Mouse (Mus musculus): ENCODE measurements around the gene Cyp4f37. TPM values are rescaled to one million over a fixed set of nuclear protein-coding genes. Genes with fewer than 3 reads are reported as not detected.
"Not testable (repeated sequence)": the region's sequence is repeated elsewhere in the genome, so short reads cannot be mapped to it uniquely, and the experiment has no call there.

The Cyp4f37 gene
- polyA plus RNA-seq (2016; fragmentation: Nextera tagmentation; extraction: Ambion mirVana), result not detected in 2 replicates

DNA sequence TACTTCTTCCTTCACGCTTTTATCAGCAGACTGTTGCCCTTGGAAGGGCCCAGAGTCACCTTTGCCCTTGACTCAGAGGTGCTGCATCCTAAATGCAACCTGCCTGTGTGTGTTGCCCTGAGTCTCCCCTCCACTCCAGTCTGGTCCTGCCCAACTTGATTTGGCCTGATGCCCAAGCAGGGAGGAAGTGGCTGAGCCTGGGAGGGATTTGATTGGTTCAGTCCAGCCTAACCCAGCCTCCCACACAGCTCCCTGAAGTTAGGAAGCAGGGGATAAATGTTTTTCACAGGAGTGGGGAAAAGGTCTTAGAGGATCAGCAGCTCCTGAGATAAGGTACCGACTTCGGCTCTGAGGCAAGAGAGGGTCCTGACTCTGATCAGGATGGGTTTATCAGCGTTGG, at the start of gene Cyp4f37:
Gene Cyp4f37, plus strand, starts transcription at position 292 of the 400 bp plus-strand sequence.
- not testable (repeated sequence) for H3K9me3 ChIP-seq; H3K36me3 ChIP-seq (replicated peaks); H3K27me3 ChIP-seq (ENCODE audit: poor library complexity, severe bottlenecking); H3K4me1 ChIP-seq; H3K4me3 ChIP-seq; DNase-seq (ENCODE audit: extremely low spot score, low spot score); H3K27ac ChIP-seq
- WGBS, result 72% methylated on average over 4 of the region's 4 CpGs

DNA sequence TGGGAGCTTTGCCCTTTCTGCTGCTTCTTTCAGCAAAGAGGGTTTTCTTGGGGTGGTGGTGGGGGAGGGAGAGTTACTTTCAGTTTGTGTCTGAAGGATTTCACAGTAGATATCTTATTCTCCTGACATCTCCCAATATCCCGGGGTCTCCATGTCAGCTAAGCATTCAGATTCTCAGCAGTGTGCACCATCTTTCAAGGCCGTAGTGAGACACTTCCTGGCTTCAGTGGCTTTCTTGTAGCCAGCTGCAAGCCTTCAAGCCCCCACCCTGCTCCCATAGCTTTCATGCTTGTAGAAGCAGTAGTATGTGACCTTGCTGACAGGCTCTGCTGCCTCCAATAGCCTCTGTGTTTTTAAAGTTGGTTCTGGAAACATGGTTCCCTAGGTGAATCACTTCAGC, 47.8 kb upstream of the Cyp4f37 start:
- H3K36me3 ChIP-seq (replicated peaks); DNase-seq (ENCODE audit: extremely low spot score, low spot score); H3K4me3 ChIP-seq; H3K9me3 ChIP-seq; H3K4me1 ChIP-seq; H3K27ac ChIP-seq; H3K27me3 ChIP-seq (ENCODE audit: poor library complexity, severe bottlenecking): not testable (repeated sequence)
- 84% methylated on average over 2 of the region's 2 CpGs for WGBS

DNA sequence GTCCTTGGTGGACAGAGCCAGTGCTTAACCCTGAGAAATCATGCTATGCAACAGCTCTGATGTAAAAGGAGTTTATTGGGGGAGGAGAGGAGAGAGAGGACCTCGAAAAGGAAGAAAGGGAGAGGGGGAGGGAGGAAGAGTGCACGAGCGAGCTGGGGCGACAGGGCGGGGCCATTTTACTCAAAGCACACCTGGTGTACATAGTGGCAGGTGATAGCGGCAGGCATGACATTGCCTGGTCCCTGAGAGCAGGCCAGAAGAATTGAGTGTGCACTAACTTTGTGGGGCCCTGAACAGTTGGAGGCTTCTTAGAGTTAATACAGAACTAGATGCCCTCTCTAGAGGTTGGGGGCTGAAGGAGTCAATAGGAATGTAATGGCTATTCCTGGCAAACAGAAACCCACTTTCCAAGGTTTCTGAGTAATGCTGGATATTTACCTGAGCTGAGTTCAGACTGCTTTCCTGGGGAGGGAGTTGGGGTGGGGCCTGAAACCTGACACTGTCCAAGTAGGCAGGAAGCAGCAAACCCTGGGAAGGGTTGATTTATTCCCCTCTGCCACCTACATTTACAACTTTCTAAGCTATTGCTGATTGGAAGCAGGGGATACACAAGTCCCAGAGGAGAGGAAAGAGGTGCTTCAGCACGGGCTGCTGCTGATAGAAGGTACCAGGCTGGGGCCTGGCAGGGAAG, 43.5 kb upstream of the Cyp4f37 start:
- DNase-seq (ENCODE audit: extremely low spot score, low spot score), result no peak

DNA sequence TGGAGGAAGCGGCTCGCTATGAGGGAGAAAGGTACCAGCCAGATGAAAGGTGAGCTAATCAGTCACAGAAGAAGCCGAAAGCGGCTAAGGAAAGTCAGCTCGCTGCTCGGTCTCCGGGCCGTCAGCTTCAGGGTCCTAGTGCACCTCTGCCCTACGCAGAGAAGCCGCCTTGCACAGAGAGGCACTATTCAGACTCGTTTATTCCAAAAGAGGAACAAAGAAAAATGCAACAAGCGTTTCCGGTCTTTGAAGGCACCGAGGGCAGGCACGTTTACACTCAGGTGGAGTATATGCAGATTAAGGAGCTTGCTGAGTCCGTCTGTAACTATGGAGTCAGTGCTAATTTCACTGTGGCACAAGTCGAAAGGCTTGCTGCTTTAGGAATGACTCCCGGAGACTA, 24.6 kb upstream of the Cyp4f37 start:
- no peak overlapping the region for H3K4me3 ChIP-seq
- DNase-seq (ENCODE audit: extremely low spot score, low spot score), result no peak
- H3K27ac ChIP-seq, result no peak overlapping the region
- H3K36me3 ChIP-seq (replicated peaks), result no peaks in the 10 kb centered on the region
- H3K4me1 ChIP-seq, result no peaks in the 10 kb centered on the region
- 91% methylated on average over 18 of the region's 18 CpGs for WGBS
- no peaks in the 10 kb centered on the region for H3K27me3 ChIP-seq (ENCODE audit: poor library complexity, severe bottlenecking)
- peaks cover 36% of the 10 kb centered on the region for H3K9me3 ChIP-seq

More for the DNA sequence above, 43.5 kb upstream of the Cyp4f37 start:
- Histone ChIP-seq H3K4me3 (no peak overlapping the region), H3K27me3 (ENCODE audit: poor library complexity, severe bottlenecking) (no peaks in the 10 kb centered on the region), H3K4me1 (no peaks in the 10 kb centered on the region), H3K27ac (no peak overlapping the region), H3K36me3 (replicated peaks) (no peaks in the 10 kb centered on the region), H3K9me3 (peaks cover 3% of the 10 kb centered on the region; the same call in 1 of the 2 replicates)
- WGBS, result 64% methylated on average over 7 of the region's 7 CpGs

DNA sequence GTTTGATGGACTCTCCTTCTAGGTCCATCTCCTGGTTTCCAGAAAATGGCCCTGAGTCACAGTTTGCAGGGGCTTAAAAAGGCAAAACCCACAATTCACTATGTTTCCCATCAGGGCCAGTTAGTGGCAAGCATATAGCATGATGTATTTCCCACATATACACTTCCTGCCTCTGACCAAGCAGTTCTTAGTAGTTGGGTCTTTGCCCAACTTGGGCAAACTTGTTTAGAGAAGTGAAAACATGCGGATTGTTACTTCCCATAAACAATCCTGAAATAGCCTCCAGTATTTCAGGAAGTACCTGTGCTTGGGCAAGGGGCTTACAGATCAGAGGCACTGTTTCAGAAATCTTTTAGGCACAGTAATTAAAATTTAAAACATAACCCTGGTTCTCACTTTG, 13.1 kb upstream of the Cyp4f37 start:
- 84% methylated on average over 1 of the region's 1 CpGs for WGBS
- Histone ChIP-seq H3K27me3 (ENCODE audit: poor library complexity, severe bottlenecking) (no peaks in the 10 kb centered on the region), H3K36me3 (replicated peaks) (no peaks in the 10 kb centered on the region)

DNA sequence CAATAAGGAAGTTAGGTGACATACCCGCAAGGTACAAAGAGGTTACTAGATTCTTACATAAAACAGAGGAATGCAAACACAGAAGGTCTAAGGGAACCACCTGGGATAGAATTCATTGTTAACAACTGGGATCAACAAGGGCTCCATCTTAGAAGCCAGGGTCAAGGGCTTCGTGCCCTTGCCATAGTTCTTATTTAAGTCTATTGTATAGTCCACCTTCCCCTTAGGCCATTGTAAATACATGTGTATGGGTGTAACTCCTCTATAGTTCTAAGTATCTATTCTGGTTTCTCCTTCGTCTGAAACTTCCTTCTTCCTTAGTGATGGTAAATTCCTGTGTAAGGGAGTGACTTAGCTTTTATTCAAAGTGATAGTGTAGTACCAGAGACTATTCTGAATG, 10.9 kb upstream of the Cyp4f37 start:
- not testable (repeated sequence) for DNase-seq (ENCODE audit: extremely low spot score, low spot score); H3K27ac ChIP-seq; H3K9me3 ChIP-seq; H3K27me3 ChIP-seq (ENCODE audit: poor library complexity, severe bottlenecking); H3K36me3 ChIP-seq (replicated peaks); H3K4me1 ChIP-seq; H3K4me3 ChIP-seq
- 81% methylated on average over 3 of the region's 3 CpGs for WGBS

More for the DNA sequence above, 13.1 kb upstream of the Cyp4f37 start:
- Histone ChIP-seq H3K4me1 (no peaks in the 10 kb centered on the region), H3K9me3 (no peaks in the 10 kb centered on the region), H3K27ac (no peak overlapping the region), H3K4me3 (no peak overlapping the region)
- no peak for DNase-seq (ENCODE audit: extremely low spot score, low spot score)

DNA sequence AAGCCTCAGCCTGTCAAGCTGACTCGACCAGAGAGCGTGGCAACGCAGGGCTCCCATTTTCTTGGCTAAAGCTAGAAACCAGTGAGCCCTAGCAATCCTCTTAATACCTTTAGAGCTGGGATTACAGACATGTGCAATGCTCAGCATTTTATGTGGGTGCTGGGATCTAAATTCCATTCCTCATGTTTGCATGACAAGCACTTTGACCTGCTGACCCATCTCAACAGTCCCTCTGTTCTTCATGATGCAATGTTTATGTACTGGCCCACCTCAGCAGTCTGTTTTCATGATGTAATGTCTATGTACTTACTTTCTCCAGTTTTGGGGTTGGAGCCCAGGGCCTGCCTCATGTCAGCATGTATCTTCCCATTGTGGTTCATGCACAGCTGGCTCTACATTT, 10.2 kb upstream of the Cyp4f37 start:
- 83% methylated on average over 3 of the region's 3 CpGs for WGBS
- Histone ChIP-seq H3K9me3 (no peaks in the 10 kb centered on the region), H3K36me3 (replicated peaks) (no peaks in the 10 kb centered on the region), H3K4me3 (no peak overlapping the region), H3K27me3 (ENCODE audit: poor library complexity, severe bottlenecking) (no peaks in the 10 kb centered on the region), H3K27ac (no peak overlapping the region), H3K4me1 (no peaks in the 10 kb centered on the region)
- no peak for DNase-seq (ENCODE audit: extremely low spot score, low spot score)

DNA sequence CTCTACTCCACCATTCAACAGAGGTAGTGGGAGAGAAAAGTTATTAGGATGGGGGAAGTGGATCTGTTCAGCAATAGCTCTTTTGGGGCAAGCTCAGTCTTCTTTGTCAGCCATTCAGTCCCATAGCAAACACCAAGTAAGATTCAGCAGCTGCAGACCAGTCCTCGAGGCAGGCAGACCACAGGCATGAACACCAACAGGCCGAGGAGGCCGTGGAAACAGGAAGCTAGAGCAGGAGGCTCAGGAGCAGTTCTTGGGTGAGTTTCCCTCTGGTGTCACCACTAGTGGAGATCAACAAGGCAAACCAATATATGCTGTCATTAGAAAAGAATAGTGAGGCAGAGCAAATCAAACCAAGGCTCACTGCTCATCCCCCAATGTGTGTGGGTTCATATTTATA, 8.7 kb upstream of the Cyp4f37 start:
- H3K27me3 ChIP-seq (ENCODE audit: poor library complexity, severe bottlenecking), result no peaks in the 10 kb centered on the region
- no peaks in the 10 kb centered on the region for H3K9me3 ChIP-seq
- H3K4me3 ChIP-seq, result no peak overlapping the region
- DNase-seq (ENCODE audit: extremely low spot score, low spot score), result no peak
- H3K4me1 ChIP-seq, result no peaks in the 10 kb centered on the region
- H3K27ac ChIP-seq, result no peak overlapping the region
- 85% methylated on average over 3 of the region's 3 CpGs for WGBS
- no peaks in the 10 kb centered on the region for H3K36me3 ChIP-seq (replicated peaks)

DNA sequence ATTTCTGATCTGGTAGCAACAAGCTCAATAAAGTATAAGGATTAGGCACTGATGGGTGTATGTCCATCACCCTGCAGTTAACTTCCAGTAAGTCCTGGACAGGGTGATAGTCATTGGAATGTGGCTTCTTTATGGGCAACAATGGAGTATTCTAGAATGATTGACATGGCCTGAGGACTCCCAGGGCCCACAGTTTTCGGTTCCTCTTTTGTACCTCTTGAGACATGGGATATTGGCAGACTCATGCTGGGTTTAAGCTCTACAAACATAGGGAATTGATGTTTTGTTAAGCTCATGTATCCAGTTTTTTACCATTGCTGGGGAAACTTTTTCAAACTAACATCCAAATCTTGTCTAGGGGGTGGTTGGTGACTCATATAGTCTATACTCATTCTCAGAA, 3.9 kb upstream of the Cyp4f37 start:
- Histone ChIP-seq H3K4me3 (no peak overlapping the region), H3K4me1 (no peaks in the 10 kb centered on the region), H3K27ac (no peak overlapping the region), H3K9me3 (peaks cover 9% of the 10 kb centered on the region), H3K36me3 (replicated peaks) (no peaks in the 10 kb centered on the region), H3K27me3 (ENCODE audit: poor library complexity, severe bottlenecking) (no peaks in the 10 kb centered on the region)
- 70% methylated on average over 1 of the region's 1 CpGs for WGBS
- no peak for DNase-seq (ENCODE audit: extremely low spot score, low spot score)

DNA sequence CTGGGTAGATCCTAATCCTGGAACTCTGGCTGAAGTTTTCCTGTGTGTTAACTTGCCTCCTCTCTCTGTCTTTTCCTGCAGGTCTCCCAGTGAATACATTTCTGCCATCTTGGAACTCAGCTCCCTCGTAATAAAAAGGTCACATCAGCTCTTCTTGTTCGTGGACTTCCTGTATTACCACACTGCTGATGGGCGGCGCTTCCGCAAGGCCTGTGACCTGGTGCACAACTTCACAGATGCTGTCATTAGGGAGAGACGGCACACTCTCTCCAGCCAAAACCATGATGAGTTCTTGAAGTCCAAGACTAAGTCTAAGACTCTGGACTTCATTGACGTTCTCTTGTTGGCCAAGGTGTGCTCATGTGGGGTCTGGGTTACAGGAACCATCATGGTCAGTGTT, 8.6 kb downstream of the Cyp4f37 start:
- not testable (repeated sequence) for H3K27ac ChIP-seq; DNase-seq (ENCODE audit: extremely low spot score, low spot score); H3K27me3 ChIP-seq (ENCODE audit: poor library complexity, severe bottlenecking); H3K4me3 ChIP-seq; H3K4me1 ChIP-seq; H3K9me3 ChIP-seq; H3K36me3 ChIP-seq (replicated peaks)
- WGBS, result 89% methylated on average over 7 of the region's 7 CpGs

DNA sequence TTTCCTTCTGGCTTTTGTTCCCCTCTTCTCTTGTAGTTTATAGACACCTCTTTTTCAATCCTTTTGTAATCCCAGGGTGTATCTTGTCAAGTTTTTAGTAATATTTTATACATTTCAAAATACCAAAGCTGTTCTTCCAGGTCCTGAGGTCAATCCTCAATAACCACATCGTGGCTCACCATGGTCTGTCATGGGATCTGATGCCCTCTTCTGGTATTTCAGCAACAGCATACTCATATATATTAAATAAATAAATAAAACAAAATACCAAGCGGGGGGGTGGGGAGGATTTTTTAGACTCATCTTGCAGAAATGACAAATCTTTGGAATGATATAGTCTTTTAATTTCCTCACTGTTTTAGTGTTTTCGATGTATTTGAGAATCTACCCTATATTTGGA, 10.8 kb downstream of the Cyp4f37 start:
- no peaks in the 10 kb centered on the region for H3K36me3 ChIP-seq (replicated peaks)
- no peak overlapping the region for H3K27ac ChIP-seq
- H3K9me3 ChIP-seq, result no peaks in the 10 kb centered on the region
- no peaks in the 10 kb centered on the region for H3K27me3 ChIP-seq (ENCODE audit: poor library complexity, severe bottlenecking)
- 80% methylated on average over 3 of the region's 3 CpGs for WGBS
- no peak overlapping the region for H3K4me3 ChIP-seq
- peaks cover 9% of the 10 kb centered on the region for H3K4me1 ChIP-seq
- no peak for DNase-seq (ENCODE audit: extremely low spot score, low spot score)

DNA sequence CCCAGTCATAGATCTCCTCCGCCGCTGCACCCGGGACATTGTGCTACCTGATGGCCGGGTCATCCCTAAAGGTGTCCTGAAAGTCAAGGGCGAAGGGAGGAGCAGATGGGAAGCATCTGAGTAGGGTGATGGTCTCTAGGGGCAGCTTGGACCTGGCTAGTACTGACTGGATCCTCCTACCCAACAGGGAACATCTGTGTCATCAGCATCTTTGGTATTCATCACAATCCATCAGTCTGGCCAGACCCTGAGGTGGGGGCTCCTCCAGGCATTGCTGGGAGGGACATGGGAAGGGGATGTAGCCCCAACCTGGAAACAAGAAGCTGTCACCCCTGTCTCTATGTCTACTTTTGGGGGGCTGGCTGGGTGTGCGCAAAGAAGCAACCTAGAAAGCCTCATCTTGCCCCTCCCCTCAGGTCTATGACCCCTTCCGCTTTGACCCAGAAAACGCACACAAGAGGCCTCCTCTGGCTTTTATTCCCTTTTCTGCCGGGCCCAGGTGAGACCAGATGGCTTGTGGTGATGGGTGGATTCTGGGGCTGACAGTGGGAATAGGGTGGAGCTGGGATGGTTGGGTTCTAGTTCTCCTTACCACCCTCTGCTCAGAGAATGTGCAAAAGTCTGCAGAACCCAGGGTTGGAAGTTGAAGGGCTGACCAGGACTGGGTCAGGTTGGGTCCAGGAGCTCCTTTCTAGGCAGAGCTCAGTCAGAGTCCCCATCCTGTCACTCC, 13.3 kb downstream of the Cyp4f37 start:
- DNase-seq (ENCODE audit: extremely low spot score, low spot score); H3K4me1 ChIP-seq; H3K36me3 ChIP-seq (replicated peaks); H3K27me3 ChIP-seq (ENCODE audit: poor library complexity, severe bottlenecking); H3K9me3 ChIP-seq: not testable (repeated sequence)
- peak overlapping the region; percentile 53 for H3K4me3 ChIP-seq
- H3K27ac ChIP-seq, result peak overlapping the region; percentile 67
- WGBS, result 92% methylated on average over 9 of the region's 9 CpGs

DNA sequence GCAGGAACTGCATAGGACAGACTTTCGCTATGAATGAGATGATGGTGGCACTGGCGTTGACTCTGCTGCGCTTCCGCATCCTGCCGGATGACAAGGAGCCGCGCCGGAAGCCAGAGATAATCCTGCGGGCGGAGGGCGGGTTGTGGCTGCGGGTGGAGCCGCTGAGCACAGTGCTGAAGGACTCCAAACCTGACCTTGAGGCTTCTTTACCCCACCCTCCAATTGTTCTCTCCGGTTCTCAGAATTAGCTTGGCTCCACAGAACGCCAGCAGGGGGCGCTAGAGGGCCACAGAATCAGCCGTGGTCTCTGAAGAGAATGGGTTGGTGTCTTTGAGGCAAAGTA, 13.8 kb downstream of the Cyp4f37 start:
- no peaks in the 10 kb centered on the region for H3K36me3 ChIP-seq (replicated peaks)
- H3K4me3 ChIP-seq, result peak overlapping the region; percentile 53
- no peaks in the 10 kb centered on the region for H3K9me3 ChIP-seq
- peak overlapping the region; percentile 67 for H3K27ac ChIP-seq
- peaks cover 9% of the 10 kb centered on the region for H3K4me1 ChIP-seq
- peak; percentile 90 for DNase-seq (ENCODE audit: extremely low spot score, low spot score)
- H3K27me3 ChIP-seq (ENCODE audit: poor library complexity, severe bottlenecking), result no peaks in the 10 kb centered on the region
- 5% methylated on average over 17 of the region's 17 CpGs for WGBS
